Mouse (Mus musculus): ENCODE measurements around the gene Rab11fip3.

GRCm38 (mm10) chr17:26054133-26054845 lies 15.1 kb downstream of the Rab11fip3 start:
- TF ChIP-seq FLI1 (IDR thresholded peaks at IDR 0.05; ENCODE audit: low read length): no peak
- TF ChIP-seq GATA1 (IDR thresholded peaks at IDR 0.05; ENCODE audit: borderline replicate concordance, low read length): no peak
